Mouse (Mus musculus): ENCODE measurements around the gene Mpv17l2.

GRCm38 (mm10) chr8:70766571-70767440, 6.1 kb upstream of the Mpv17l2 start:
- TF ChIP-seq POLR2A (IDR thresholded peaks at IDR 0.05; ENCODE audit: borderline replicate concordance, extremely low read depth, insufficient read depth, insufficient read length, poor library complexity, severe bottlenecking) (no peak), CTCF (IDR thresholded peaks at IDR 0.05; ENCODE audit: borderline replicate concordance, extremely low read depth, insufficient read depth, insufficient read length) (no peak)

Measured in brain, embryonic 14.5 days (tissue).